Mouse (Mus musculus) NIH3T3 (cell line): ENCODE measurements at regions not wholly inside any gene's neighbourhood (a gene's known extent, or its start where the extent isn't known, plus 50 kb on each side); places are given as distances from the start of the nearest gene placed in this dataset.

Source experiments
- DNase-seq: peaks from one replicate; pipeline ENCODE4 v3.0.0-alpha.2; 2012; ENCODE audit warnings: low read depth

DNA sequence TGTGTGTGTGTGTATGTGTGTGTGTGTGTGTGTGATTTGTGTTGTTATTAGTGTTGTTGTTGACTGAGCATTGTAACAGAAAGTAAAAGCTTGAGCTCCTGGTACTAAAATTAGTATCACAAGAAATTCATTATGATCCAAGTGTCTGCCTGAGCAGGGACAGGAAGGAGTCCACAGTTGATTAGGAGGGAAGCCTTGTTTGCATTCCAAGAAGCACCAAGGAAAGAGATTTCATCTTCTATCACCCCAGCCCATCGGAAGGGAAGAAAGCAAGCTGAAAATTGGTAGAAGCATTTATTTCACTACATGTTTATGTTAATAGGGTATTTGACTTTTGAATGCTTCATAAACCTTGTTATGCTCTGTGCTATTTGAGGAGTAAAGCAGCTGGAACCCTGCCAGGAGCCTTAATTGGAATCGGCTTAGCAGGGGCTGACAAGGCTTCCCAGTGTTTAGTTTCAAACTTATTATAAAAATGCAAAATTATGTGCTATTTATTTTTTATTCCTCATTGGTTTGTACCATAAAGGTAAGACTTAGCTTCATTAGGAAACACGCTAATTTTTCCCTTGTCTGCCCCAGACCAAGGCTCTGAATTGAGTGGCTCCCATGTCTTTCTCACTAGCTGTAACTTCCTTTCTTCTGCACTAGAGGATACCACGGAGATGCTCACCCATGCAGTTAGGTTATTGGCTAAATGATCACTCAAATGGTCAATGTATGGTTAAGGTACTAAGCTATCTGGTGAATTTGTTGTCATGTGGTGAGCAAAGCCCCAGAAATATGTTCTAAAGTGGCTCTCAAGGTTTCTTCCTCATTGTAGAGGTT lies 318.6 kb downstream of the Serpinb8 start:
- no peak for DNase-seq

DNA sequence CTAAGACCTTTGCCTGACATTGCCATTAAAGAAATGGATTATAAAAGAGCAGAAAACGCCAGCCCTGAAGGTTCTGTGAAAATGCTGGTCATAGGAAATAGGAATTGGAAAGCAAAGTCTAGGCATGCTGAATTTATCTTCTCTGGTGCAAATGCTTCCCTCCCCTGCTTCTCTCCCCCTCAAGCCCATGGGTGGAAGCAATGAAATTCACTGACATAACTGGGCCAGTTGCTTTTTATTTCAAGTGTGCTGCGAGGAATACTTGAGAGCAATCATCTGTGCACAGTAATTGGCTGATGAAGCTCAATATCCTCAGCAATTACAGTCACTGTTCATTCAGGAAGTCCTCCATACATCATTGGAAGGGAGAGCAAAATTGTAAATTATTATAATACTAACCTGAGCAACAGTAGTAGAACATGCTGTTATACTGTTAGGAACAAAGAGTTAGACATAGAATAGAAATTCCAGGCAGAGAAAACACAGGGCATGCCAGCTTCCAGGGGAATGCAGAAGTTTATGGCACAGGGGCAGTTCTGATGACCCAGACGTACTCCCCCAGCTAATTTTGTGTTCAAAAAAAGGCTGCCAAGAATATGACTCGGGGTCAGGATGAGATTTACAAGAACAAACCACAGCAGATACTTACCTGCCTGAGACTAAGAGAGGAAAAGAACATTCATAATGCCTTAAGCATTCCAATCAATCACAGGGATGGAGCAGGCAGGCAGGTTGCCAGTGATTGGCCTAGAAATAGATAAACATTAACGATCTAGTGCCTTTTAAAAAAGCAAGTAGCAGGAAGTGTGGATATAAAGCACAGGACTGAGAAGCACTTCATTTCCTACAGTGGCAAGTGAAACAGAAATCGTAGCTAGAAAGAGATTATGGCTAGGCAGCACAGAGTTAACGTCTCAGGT lies 325.1 kb downstream of the Serpinb8 start:
- no peak for DNase-seq

DNA sequence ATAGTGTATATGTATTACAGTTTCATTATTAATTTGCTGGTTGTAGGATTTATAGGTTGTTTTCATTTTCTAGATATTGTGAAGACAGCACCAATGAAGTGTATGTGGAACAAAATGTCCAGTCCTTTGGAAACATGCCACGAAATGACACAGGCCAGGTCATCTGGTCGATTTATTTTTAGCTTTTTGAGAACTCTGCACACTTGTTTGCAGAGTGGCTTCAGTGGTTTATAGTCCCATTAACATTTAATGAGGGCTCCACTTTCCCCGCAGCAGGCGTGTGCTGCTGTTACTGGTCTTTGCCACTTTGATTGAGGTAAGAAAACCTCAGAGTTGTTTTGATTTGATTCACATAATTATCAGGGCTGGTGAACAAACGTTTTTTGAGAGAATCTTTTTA lies 327.2 kb downstream of the Serpinb8 start:
- no peak for DNase-seq

DNA sequence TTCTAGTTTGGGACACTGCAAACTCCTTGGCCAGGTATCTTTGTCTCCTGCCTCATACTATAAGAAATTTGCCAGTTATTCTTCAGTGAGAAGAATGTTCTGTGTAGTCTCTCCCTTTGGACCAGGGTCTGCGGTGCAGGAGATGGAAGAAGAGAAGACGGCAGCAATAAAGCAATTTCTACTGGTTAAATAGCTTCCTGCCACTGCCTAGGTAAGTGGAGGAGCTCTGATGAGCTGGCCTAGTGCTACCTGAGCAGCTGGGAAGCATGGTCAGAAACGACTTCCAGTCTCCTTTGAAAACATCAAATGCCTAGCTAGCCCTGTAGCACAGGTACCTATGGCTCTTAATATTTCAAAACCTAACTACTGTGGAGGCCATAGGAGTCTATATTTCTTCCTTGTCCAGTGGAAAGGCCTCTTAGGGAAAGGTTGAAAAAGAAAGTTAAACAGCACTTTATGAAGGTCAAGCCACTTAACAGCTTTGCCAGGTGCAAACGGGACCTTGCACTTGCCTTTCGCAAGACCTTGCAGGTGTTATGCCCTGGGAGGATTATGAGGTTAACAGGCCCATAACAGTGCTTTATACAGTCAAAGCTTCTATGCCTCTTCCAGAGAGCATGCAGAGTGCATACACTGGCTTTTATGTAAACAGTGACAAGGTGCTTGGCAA lies 351.9 kb downstream of the Serpinb8 start:
- DNase-seq: no peak

DNA sequence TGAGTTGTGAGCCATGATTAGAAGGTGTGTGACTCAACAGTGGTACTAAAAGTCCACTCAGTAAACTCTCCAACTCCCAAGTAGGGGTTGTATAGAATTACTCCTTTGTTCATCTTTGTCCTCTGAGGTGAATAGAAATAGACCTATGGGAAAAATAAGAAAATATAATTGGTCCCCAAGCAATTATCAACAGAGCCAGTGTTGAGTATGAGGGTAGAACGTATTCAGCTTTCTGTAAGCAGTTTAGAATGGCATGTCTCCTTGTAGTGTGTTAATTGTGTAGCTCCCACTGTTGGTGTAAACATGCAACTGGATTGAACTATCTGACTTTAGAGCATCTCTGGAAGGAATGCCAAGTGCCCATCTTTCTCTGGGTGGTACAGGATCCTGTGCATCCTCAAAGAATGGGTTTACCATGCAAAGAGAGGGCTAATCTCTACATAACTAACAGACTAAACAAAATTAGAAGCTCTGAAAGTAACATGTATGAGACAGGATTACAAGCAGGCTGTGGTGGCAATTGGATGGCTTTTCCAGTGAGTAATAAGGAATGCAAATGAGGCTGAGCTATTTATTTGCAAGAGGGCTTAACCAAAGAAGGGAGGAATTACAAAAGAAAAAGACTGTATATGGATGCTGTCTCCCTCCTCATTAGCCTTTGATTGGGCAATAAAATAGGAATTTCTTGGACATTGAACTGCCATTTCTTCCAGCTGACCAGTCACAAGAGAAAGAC lies 356.6 kb downstream of the Serpinb8 start:
- no peak for DNase-seq

DNA sequence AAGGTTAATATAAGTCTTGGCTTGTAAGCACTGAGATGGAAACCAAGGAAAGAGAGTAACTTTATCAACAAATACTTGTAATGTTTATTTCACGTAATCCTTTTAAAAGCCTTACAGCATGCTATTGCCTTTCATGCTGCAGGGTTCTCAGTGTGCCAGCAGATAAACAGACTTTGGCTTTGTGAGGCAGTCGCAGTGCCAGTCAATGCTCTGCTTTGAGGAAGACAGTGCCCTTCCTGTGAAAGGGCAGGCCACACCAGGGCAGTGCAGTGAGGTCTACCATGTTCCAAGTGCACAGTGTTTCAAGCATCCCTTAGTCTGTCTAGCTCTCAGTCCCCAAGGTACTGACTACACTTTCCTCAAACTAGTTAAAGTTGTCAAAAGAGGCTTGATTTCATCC lies 360.6 kb downstream of the Serpinb8 start:
- no peak for DNase-seq

DNA sequence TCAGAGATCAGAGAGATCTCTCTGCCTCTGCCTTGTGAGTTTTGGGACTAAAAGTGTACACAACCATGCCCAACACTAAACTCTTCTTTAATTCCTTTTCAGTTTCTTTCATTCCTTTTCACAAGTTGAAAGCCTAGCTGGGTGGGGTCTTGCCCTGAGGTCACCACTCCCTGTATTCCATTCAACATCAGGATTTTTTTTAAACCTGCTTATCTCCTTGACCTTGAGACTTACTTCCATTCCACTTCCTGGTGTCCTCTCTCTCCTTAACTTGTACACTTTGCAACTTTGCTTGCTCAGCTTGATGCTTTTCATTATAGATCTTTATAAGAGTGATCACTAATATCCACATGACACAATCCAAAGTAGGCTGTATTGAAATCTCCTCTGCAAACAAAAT lies 371.2 kb downstream of the Serpinb8 start:
- no peak for DNase-seq

DNA sequence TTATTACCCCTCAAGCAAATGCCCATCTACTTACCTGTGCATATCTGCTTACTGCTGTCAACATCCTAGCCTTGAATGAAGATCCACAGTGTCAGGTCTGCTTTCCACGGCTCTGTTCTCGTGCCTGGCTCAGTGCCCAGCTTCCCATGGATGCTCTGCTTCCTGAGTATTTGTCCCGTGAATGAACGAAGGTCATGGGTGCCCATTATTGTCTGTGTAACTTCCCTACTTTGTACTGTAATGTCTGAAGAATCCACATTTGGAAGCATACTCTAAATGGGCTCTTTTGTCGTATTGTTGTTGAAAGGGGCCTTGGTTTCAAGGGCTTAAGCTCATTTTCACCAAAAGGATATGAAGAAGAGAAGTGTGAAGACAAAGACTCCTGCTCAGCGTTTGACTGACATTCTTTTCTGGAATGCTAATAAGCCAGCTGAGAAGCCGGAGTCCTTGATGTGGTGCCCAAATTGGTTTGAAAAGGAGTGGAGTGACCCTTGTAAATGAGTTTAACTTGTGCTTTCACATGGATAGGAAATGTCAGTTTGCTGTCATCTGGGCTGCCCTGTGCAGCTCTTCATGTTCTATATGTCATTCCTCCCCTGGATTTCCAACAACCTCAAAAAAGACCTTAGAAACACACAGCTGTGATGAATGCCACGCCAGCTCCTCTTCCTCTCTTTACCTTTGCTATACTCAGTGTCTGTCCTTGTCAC lies 386.0 kb downstream of the Serpinb8 start:
- no peak for DNase-seq

DNA sequence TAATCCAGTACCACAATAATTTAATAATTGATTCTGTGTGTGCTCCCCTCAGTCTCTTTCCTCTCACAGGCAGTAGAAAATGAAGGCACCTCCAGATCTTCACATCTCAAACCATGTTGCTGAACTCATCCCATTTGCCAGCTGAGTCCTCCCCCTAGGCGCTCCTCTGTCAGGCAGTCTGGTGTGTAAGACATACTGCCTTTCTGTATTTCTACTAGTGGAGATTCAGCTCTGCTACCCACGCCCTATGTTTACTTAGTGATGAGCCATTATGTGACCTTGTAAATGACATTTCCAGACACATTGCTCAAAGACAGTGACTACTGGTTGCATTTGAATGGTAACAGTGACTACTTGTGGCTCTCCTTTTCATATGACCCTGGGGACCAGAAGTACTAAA lies 387.9 kb downstream of the Serpinb8 start:
- no peak for DNase-seq

DNA sequence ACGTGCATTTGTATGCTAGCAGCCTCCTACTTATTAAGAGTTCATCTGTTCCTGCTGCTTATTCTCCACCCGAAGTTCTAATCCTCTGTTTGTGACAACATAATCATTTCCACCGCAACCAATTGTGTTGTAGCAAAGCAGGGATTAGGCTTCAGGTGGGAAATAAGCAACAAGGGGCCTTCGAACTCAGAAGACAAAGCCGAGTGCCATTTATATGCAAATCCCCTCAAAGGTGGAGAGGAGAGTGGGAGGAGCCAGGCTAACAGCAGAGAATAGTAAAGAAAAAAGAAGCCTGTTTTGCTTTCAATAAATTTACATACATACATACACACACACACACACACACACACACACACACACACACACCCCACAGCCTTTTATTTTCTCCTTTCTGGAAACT lies 388.6 kb downstream of the Serpinb8 start:
- no peak for DNase-seq

DNA sequence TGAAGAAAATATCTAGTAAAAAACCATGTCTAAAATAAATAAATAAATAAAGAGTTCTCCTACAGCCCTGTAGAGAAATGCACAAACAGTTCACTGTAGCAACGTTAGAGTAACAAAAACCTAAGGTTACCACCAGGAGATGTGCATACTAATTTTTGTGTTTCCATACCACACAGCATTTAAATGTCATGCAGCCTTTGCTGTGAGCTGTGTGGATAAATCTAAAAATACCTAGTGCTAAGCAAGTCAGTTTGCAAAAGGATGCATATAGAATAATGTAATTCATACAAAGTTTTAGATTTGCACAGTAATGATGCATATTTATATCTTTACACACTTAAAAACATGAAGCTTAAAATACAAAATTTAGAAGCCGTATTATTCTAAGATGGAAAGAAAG lies 395.8 kb downstream of the Serpinb8 start:
- no peak for DNase-seq

DNA sequence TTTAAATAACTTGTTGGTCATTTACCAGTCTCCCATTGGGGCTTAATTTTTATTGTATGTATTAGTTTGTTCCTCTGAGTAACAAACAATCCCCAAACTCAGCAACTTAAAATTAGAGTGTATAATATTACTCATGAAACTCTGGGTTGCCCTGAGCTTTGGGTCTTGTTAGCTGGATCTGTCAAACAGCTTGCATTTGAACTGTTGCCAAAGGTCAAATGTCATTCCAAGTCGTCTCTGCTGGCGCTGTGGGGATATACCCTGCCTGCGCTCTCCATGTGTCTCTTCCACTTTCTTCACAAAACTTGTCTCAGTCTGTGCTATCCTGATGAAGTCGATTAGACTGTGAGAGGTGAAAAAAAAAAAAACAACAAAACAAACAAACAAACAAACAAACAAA lies 398.3 kb downstream of the Serpinb8 start:
- DNase-seq: no peak

DNA sequence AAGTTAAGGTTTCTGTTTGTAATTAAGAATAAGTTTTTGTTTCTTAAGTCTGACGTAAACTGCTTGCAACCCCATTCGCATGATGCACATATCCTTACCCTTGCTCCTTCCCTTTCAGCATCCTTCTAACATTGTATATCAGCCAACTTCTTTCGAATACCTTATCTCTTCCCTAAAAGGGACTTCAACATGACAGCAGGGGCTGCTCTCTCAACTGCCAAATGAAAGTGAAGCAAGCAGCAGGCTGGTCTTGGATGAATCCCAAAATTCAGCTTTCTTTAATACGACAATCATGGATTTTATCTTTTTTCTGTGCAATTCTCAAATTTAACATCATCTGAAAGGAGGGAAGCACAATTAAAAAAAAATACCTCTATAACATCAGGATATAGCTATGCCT lies 403.2 kb downstream of the Serpinb8 start:
- DNase-seq: no peak

DNA sequence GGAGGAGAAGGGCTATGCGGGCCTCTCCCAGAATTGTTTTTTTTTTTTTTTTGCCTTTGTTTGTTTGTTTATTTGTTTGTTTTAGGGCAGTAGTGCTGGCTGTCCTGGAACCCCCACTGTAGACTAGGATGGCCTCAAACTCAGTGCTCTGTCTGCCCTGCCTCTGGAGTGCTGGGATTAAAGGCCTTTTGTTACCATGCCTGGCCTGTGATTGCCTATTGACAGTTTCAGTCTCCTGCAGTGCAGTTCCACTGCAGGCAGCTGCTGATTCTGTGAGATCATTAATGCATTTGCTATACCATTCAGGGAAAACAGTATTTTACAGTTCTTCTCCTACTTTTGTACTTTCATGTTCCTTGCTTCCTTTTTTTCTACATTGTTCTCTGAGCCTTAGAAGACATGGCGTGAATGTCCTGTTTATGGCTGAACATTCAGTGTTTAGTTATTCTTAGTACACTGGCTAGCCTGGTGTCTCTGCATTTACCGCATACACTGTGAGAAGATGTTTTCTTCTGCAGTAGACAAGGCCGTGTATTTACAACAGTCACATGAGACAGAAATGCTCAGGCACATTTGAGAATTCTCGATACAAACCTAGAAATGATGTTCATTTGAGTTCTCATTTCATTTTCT lies 434.0 kb downstream of the Serpinb8 start:
- no peak for DNase-seq

DNA sequence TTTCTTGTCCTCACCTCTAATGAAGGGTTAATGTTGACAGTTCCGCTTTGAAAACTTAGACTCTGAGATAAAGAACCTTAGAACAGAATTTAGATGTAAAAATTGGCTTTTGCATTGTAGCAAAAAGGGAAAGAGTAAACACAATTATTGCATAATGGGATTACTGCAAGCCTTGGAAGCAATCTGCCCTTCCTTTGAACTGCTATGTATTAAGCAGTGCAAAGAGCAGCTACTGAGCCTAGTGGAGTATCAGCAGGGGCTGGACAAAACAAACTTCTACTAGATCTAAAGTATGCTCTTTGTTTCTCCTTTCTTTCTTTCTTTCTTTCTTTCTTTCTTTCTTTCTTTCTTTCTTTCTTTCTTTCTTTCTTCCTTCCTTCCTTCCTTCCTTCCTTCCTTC lies 434.9 kb downstream of the Serpinb8 start:
- no peak for DNase-seq

DNA sequence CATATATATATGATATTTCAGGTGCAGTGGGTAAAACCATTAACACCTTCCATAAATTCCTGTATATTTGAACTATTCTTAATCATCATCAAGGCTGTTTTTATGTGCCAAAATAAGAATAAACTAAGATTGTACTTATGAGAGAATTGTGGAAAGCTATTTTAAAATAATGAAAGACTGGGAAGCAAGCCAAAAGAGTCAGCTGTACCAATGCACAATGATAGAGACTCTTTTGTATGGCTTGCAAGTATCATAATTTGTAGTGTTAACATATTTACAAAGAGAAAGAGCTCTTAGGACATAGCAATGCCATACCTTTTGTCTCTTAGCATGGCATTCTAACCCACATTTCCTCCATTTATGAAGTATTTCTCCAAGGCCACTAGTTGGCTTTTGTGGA lies 436.7 kb downstream of the Serpinb8 start:
- DNase-seq: no peak

DNA sequence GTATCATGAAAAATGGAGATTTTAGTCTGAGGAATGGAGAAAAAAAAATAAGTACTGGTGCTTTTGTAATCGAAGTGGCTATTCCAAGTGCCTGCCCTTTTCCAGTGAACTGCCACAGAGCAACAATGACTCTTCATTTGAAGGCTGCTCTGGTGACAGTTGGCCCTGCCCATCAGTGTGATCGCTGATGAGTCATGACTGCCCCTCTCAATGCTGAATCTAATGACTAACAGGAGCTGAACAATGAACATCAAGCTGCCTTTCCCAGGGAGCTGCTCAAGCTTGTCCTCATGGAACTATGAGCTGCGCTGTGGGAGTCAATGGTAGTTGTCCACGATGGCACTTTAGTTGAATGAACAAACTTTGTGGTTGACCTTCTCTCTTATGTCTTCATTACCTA lies 456.4 kb downstream of the Serpinb8 start:
- DNase-seq: no peak

DNA sequence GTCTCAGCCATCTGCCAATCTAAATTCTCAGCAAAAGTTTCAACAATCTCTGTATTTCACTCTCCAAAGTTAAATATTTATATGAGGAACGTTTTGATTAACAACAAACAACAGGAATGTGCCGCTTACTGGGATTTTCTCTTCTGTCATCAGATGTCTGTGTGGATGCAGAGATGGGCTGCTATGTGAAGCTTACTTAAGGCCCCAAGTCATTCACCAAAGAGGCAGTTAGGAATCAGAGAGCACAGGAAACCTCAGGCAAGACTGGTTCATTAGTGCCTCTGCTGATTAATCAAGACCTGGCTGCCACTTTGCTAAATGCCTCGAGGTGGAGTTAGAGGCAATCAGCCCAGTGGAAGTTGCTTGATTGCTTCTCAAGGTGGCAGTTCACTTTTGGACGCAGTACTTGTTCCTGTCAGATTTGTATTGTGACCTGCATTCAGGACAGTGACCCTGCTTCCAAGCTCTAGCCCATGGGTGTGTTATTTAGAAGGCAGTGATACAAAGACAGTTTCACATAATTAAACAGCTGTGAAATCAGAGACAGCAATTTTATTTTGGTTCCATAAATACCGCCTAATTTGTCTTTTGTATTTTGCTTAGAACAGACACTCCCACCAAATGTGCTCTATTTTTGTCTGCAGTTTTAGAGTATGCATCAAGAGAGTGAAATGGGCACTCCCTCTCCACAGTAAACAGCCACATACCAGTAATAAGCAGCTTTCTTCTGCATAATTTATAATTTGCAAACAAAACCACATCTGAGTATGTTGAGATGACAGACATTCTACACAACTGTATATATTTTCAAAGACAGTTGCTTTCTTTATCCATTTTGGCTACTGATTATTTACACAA lies 457.3 kb downstream of the Serpinb8 start:
- no peak for DNase-seq

DNA sequence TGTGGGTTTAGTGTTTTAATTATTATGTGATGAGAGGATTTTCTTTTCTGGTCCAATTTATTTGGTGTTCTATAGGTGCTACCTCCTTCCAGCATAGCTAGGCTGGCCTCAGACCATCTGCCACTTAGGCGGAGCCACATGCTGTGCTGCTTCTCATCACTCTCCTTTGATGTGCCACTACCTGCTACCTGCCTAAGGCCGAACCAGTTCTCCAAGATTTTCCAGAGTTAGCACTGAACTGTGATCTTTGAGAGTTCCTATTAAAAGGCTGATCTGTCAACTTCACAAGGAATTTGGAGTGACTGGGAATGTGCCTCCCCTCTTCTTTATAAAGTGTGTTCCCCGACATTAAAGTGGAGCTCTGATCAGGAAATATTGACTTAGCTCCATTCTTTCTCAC lies 504.8 kb downstream of the Serpinb8 start:
- no peak for DNase-seq

DNA sequence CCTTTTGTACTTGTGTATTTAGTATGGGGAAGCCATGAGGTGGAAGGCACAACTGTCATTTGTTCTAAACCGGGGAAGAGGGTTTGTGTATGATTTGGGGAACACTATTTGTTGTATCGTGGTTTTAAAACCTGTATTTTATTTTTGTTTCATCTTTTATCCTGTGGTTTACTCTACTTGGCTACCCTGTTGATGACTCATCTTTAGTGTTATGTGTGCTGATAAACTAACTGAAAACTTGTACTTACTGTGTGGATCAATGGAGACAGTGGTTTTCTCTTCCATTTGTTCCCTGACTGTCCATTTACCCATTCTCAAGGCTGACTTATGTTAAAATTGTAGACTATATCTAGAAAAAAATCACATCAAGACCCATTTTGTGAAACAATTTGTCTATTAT lies 512.8 kb downstream of the Serpinb8 start:
- DNase-seq: no peak
